Comparison of ENCODE assay signal across 22 mouse cellular contexts in genomic region chr15:101446572-101446971, GRCm38 (mm10). TPM values are rescaled to one million over a fixed set of nuclear protein-coding genes. Genes with fewer than 3 reads are reported as not detected.
DNase-seq lines count a peak whose midpoint lies in the region; TF ChIP-seq lines count a peak whose summit lies in the region.
"Had no signal": no experiment of that assay in that cellular context is flagged by ENCODE, and none has a peak within 500 bp of the region (broad histone marks: within the 10 kb centered on the region; RNA-seq: fewer than 3 reads in every experiment).

No protein-coding gene starts in this region.

- H3K4me1 ChIP-seq in heart, adult 2 months (ENCODE audit: control insufficient read depth, insufficient read depth, low read length) = no peaks in the 10 kb centered on the region; the same call in 1 of the 2 replicates
- H3K4me1 ChIP-seq: intestine, embryonic 15.5 days; limb, embryonic 13.5 days; neural tube, embryonic 12.5 days had no signal

- no peaks in the 10 kb centered on the region for H3K36me3 ChIP-seq in heart, adult 2 months (ENCODE audit: control insufficient read depth, insufficient read depth, low read length)
- H3K36me3 ChIP-seq: intestine, embryonic 15.5 days; limb, embryonic 13.5 days; neural tube, embryonic 12.5 days had no signal

- H3K79me2 ChIP-seq in heart, adult 2 months (replicated peaks; ENCODE audit: control insufficient read depth, insufficient read depth, low read length) = no peaks in the 10 kb centered on the region

- peak; percentile 21 to 49 for DNase-seq in heart, adult 2 months
- no peak for DNase-seq in heart, postnatal 25 days (ENCODE audit: low spot score)
- DNase-seq in MEL-GATA-1-ER (ENCODE audit: extremely low read depth, low read depth) = peak; percentile 78
- peak; percentile 56 for DNase-seq in gastrocnemius, postnatal 14 days
- DNase-seq in heart, postnatal 4 days = peak; percentile 83
- DNase-seq in cerebellum, adult 11 months = no peak
- no peak for DNase-seq in lung, postnatal 10 days
- DNase-seq: cerebellum, adult 9-10 months; embryo, embryonic 11 days; kidney, postnatal 14 days; lung, postnatal 4 days; midbrain, embryonic 14.5 days; thymus, adult 2 months had no signal

- intact Hi-C loops in heart, adult 2 months (cut with DNase I) = no loop called here
- intact Hi-C loops in heart, postnatal 25 days (cut with DNase I) = no loop called here
- intact Hi-C loops in gastrocnemius, postnatal 14 days (cut with DNase I; ENCODE audit: low total_unique reads) = no loop called here

- no peak for TF ChIP-seq POLR2A in heart, adult 2 months (IDR thresholded peaks at IDR 0.05; ENCODE audit: insufficient read depth, low read depth, low read length)

- TF ChIP-seq CTCF in heart, adult 2 months (IDR thresholded peaks at IDR 0.05) = no peak

- H3K9ac ChIP-seq in heart, adult 2 months (ENCODE audit: low read depth, low read length) = no peak overlapping the region
- H3K9ac ChIP-seq: intestine, embryonic 15.5 days; limb, embryonic 13.5 days; neural tube, embryonic 12.5 days had no signal

- TF ChIP-seq EP300 in heart, adult 2 months (IDR thresholded peaks at IDR 0.05; ENCODE audit: insufficient read depth, low read depth, low read length) = no peak

- H3K27ac ChIP-seq in heart, adult 2 months = no peak overlapping the region
- H3K27ac ChIP-seq: intestine, embryonic 15.5 days; limb, embryonic 13.5 days; neural tube, embryonic 12.5 days had no signal

- no peaks in the 10 kb centered on the region for H3K27me3 ChIP-seq in heart, adult 2 months (ENCODE audit: control insufficient read depth, insufficient read depth, low read length)
- H3K27me3 ChIP-seq: intestine, embryonic 15.5 days; limb, embryonic 13.5 days; neural tube, embryonic 12.5 days; Patski had no signal

- no peak overlapping the region; the same call in 1 of the 2 replicates for H3K4me3 ChIP-seq in heart, adult 2 months
- H3K4me3 ChIP-seq: erythroblast, embryonic 14.5 days; intestine, embryonic 15.5 days; limb, embryonic 13.5 days; neural tube, embryonic 12.5 days had no signal

- WGBS in heart, adult 2 months = 18% methylated on average over 11 of the region's 11 CpGs

RNA-seq across cellular contexts. Expression of gene Krt88, which starts 1.0 kb away (rescaled TPM):
- not detected for total RNA-seq in heart, adult 2 months (2021)
- not detected in 2 replicates for polyA plus RNA-seq in heart, adult 2 months (2012; rRNA removed)
- not detected for total RNA-seq in heart, postnatal 25 days (2021)
- total RNA-seq in gastrocnemius, postnatal 14 days (2021) = not detected
- total RNA-seq in heart, postnatal 4 days (2021) = not detected
- polyA plus RNA-seq: CD4-positive, CD25-positive, alpha-beta regulatory T cell, adult 4 months; erythroblast, embryonic 14.5 days; frontal cortex, adult 2 months; hindbrain, embryonic 11.5 days; intestine, embryonic 15.5 days; limb, embryonic 13.5 days; liver, embryonic 16.5 days; midbrain, embryonic 14.5 days; neural tube, embryonic 12.5 days; Patski; thymus, adult 2 months had no signal

RNA-seq across cellular contexts. Expression of gene Krt87, which starts 8.0 kb away (rescaled TPM):
- total RNA-seq in heart, adult 2 months (2021) = not detected
- not detected in 2 replicates for polyA plus RNA-seq in heart, adult 2 months (2012; rRNA removed)
- not detected for total RNA-seq in heart, postnatal 25 days (2021)
- total RNA-seq in gastrocnemius, postnatal 14 days (2021) = not detected
- total RNA-seq in heart, postnatal 4 days (2021) = not detected
- polyA plus RNA-seq: erythroblast, embryonic 14.5 days; liver, embryonic 16.5 days; Patski had no signal

RNA-seq across cellular contexts. Expression of gene Krt81, which starts 17.0 kb away (rescaled TPM):
- not detected for total RNA-seq in heart, adult 2 months (2021)
- polyA plus RNA-seq in heart, adult 2 months (2012; rRNA removed) = not detected in 2 replicates
- total RNA-seq in heart, postnatal 25 days (2021) = not detected
- not detected for total RNA-seq in gastrocnemius, postnatal 14 days (2021)
- not detected for total RNA-seq in heart, postnatal 4 days (2021)
- polyA plus RNA-seq: CD4-positive, CD25-positive, alpha-beta regulatory T cell, adult 4 months; erythroblast, embryonic 14.5 days; frontal cortex, adult 2 months; hindbrain, embryonic 11.5 days; intestine, embryonic 15.5 days; limb, embryonic 13.5 days; liver, embryonic 16.5 days; midbrain, embryonic 14.5 days; neural tube, embryonic 12.5 days; Patski had no signal

RNA-seq across cellular contexts. Expression of gene Krt86, which starts 26.7 kb away (rescaled TPM):
- not detected for total RNA-seq in heart, adult 2 months (2021)
- 0.12 TPM in 1 of 2 replicates, not detected in the other for polyA plus RNA-seq in heart, adult 2 months (2012; rRNA removed)
- not detected for total RNA-seq in heart, postnatal 25 days (2021)
- total RNA-seq in gastrocnemius, postnatal 14 days (2021) = not detected
- not detected for total RNA-seq in heart, postnatal 4 days (2021)
- polyA plus RNA-seq: CD4-positive, CD25-positive, alpha-beta regulatory T cell, adult 4 months; erythroblast, embryonic 14.5 days; hindbrain, embryonic 11.5 days; intestine, embryonic 15.5 days; limb, embryonic 13.5 days; liver, embryonic 16.5 days; neural tube, embryonic 12.5 days; Patski had no signal

RNA-seq across cellular contexts. Expression of gene Krt7, which starts 35.7 kb away (rescaled TPM):
- 1 to 10 TPM; 2.5 to 3.1 TPM for total RNA-seq in heart, adult 2 months (2021)
- polyA plus RNA-seq in heart, adult 2 months (2012; rRNA removed) = 2.6 and 3.3 TPM in 2 replicates
- 1 to 10 TPM; 4.2 to 5.9 TPM for total RNA-seq in heart, postnatal 25 days (2021)
- total RNA-seq in gastrocnemius, postnatal 14 days (2021) = not detected
- total RNA-seq in heart, postnatal 4 days (2021) = 1 to 10 TPM; 9.3 to 10.0 TPM
- polyA plus RNA-seq: erythroblast, embryonic 14.5 days had no signal

Comparison
In these comparisons a context has a peak if more than half of its experiments do, and no peak if none do; other contexts are left out.
1. DNase-seq: peak in heart, adult 2 months (2 of 2), MEL-GATA-1-ER (single experiment), gastrocnemius, postnatal 14 days (single experiment) and heart, postnatal 4 days (single experiment); none in heart, postnatal 25 days (single experiment), cerebellum, adult 11 months (single experiment) and lung, postnatal 10 days (single experiment).